Mouse (Mus musculus) monocyte, adult 5-6 weeks (primary cell): Measurements from ENCODE around the gene Pdc. TPM values are rescaled to one million over a fixed set of nuclear protein-coding genes. Genes with fewer than 3 reads are reported as not detected.
"Not testable (repeated sequence)": the region's sequence is repeated elsewhere in the genome, so short reads cannot be mapped to it uniquely, and the experiment has no call there.

Experiments
- ATAC-seq: fragments of 153-309, 156-312 bp; replicated peaks from 2 replicates; pipeline ENCODE4 v1.8.0; 2017; ENCODE audit warnings: mild to moderate bottlenecking; ENCODE audit not compliant: low TSS enrichment, insufficient number of reproducible peaks, severe bottlenecking, poor library complexity, low FRiP score
- total RNA-seq: library from RNA; stranded (forward); fragments of 200-1000, 200-491, 200-594 nt; gene quantifications from 3 replicates; pipeline ENCODE4 v1.2.3, GENCODE M21; 2017

Gene Pdc
- total RNA-seq: 0.21 TPM in 1 of 3 replicates, not detected in the others

GRCm38 (mm10) chr1:150319205-150319604, at the start of gene Pdc:
Pdc (plus strand) TSS chr1:150319417.
- no peak for ATAC-seq

GRCm38 (mm10) chr1:150294051-150294450, 25.2 kb upstream of the Pdc start:
- not testable (repeated sequence) for ATAC-seq

- ATAC-seq: no peak
These were observed 11.6 kb upstream of the Pdc start for GRCm38 (mm10) chr1:150307599-150307998.

- no peak for ATAC-seq
These were observed 15.9 kb downstream of the Pdc start for GRCm38 (mm10) chr1:150335111-150335510.

- ATAC-seq: no peak
These were observed 41.6 kb downstream of the Pdc start for GRCm38 (mm10) chr1:150360864-150361263.

GRCm38 (mm10) chr1:150372895-150373294, 53.7 kb downstream of the Pdc start:
- ATAC-seq: no peak

- no peak for ATAC-seq
These were observed 55.0 kb downstream of the Pdc start for GRCm38 (mm10) chr1:150374247-150374646.

Other genes with a start within 250 kb of the Pdc start
- gene Ptgs2, start 219.4 kb upstream of the Pdc start, total RNA-seq: 15.4 to 31.1 TPM (median 29.7 TPM) in 3 replicates
- 360 to 609 TPM (median 541 TPM) in 3 replicates for gene Tpr, start 73.4 kb downstream of the Pdc start, total RNA-seq
- gene Odr4, start 73.7 kb downstream of the Pdc start, total RNA-seq: 59.9 to 85.9 TPM (median 84.5 TPM) in 3 replicates
- 1.2 TPM in 1 of 3 replicates, not detected in the others for gene Prg4, start 146.7 kb downstream of the Pdc start, total RNA-seq